Mouse (Mus musculus): ENCODE results near the gene 6430531B16Rik. TPM values are rescaled to one million over a fixed set of nuclear protein-coding genes. Genes with fewer than 3 reads are reported as not detected.

6430531B16Rik gene
- under 1 TPM; 0.55 to 0.81 TPM for total RNA-seq (2023)

GRCm38 (mm10) chr7:139978278-139978892 lies at the start of gene 6430531B16Rik:
Gene 6430531B16Rik (minus strand): TSS chr7:139978755.

GRCm38 (mm10) chr7:139992406-139992805 lies 13.9 kb upstream of the 6430531B16Rik start, which contains the start of gene Adam8:
Gene Adam8 (minus strand): TSS chr7:139992562.

GRCm38 (mm10) chr7:139943674-139944281 lies 34.8 kb downstream of the 6430531B16Rik start, which contains the start of gene Utf1:
Gene Utf1 (plus strand): TSS chr7:139943789.

Other genes starting within 250 kb of the 6430531B16Rik start
- not detected for gene Adgra1, start 144.6 kb downstream of the 6430531B16Rik start, total RNA-seq (2023)
- under 1 TPM in 1 of 2 experiments, not detected in 1; 0.21 TPM for gene Kndc1, start 84.1 kb downstream of the 6430531B16Rik start, total RNA-seq (2023)
- gene Utf1, start 35.0 kb downstream of the 6430531B16Rik start, total RNA-seq (2023) = under 1 TPM in 1 of 2 experiments, not detected in 1; 0.52 TPM
- 10 to 100 TPM; 20.2 to 22.0 TPM for gene Adam8, start 13.8 kb upstream of the 6430531B16Rik start, total RNA-seq (2023)
- 10 to 100 TPM; 26.8 to 27.1 TPM for gene Zfp511, start 57.6 kb upstream of the 6430531B16Rik start, total RNA-seq (2023)
- gene Tubgcp2, start 57.9 kb upstream of the 6430531B16Rik start, total RNA-seq (2023) = 10 to 100 TPM; 19.9 to 23.2 TPM
- gene Msx3, start 70.3 kb upstream of the 6430531B16Rik start, total RNA-seq (2023) = not detected
- gene Caly, start 103.8 kb upstream of the 6430531B16Rik start, total RNA-seq (2023) = not detected
- gene Prap1, start 114.6 kb upstream of the 6430531B16Rik start, total RNA-seq (2023) = not detected
- gene Fuom, start 123.7 kb upstream of the 6430531B16Rik start, total RNA-seq (2023) = 10 to 100 TPM in 1 of 2 experiments, 1 to 10 TPM in 1; 9.3 to 11.9 TPM
- gene Paox, start 137.0 kb upstream of the 6430531B16Rik start, total RNA-seq (2023) = 10 to 100 TPM; 18.6 to 26.3 TPM
- gene Echs1, start 137.7 kb upstream of the 6430531B16Rik start, total RNA-seq (2023) = 10 to 100 TPM; 46.0 to 50.2 TPM
- gene Mtg1, start 158.8 kb upstream of the 6430531B16Rik start, total RNA-seq (2023) = 10 to 100 TPM in 1 of 2 experiments, 1 to 10 TPM in 1; 8.7 to 10.9 TPM
- gene Sprn, start 176.1 kb upstream of the 6430531B16Rik start, total RNA-seq (2023) = not detected
- gene Olfr522, start 186.0 kb upstream of the 6430531B16Rik start, total RNA-seq (2023) = not detected
- gene Olfr523, start 194.5 kb upstream of the 6430531B16Rik start, total RNA-seq (2023) = not detected
- gene Olfr524, start 227.2 kb upstream of the 6430531B16Rik start, total RNA-seq (2023) = not detected
- gene Cd163l1, start 239.5 kb upstream of the 6430531B16Rik start, total RNA-seq (2023) = 1 to 10 TPM in 1 of 2 experiments, under 1 TPM in 1; 0.82 to 1.3 TPM